Mouse (Mus musculus) regulatory T cell (primary cell): Measurements from ENCODE around the gene Gm21954.

Source experiments
- in situ Hi-C: fragments of 300-600 bp; cut with MboI, MseI; formaldehyde crosslinking; loops from one replicate; pipeline ENCODE4 v1.15.1; 2025; ENCODE audit warnings: high pct_unique_total_duplicates

Gene Gm21954

GRCm38 (mm10) chr3:55419334-55419733 is 52.7 kb downstream of the Gm21954 start:
- in situ Hi-C loops, result no loop called here

DNA sequence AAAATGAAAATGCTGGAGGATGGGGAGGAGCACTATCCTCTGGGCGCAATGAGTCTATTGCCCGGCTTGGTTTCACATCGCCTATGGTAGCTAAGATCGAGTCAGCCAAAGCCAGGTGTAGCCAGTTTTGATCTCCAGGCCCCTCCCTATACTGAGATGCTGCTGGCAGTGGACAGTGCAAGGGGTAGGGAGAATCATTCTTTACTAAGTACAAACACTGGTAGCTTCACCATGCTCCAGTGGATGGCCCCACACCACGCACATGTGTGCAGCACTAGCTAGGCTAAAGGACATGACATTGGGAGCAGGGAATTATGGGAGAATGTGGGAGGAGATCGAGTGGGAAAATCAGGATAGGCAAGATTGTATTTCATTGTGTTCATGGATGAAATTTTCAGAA is 53.2 kb downstream of the Gm21954 start:
- in situ Hi-C loops, result no loop called here

GRCm38 (mm10) chr3:55415527-55415950 is 56.5 kb downstream of the Gm21954 start:
- in situ Hi-C loops, result no loop called here
